Comparison of ENCODE assay signal across 8 mouse cellular contexts in genomic region chr8:120970346-120970745, GRCm38 (mm10).
A peak's percentile ranks its signal among the peaks of the same experiment; 100 is the strongest.
DNase-seq lines count a peak whose midpoint lies in the region; ATAC-seq and TF ChIP-seq lines count a peak whose summit lies in the region.

No protein-coding gene starts in this region.

- peak; percentile 55 for DNase-seq in gastrocnemius, postnatal 10 days
- no peak for DNase-seq in gastrocnemius, adult 18-20 months (ENCODE audit: low spot score)
- no peak for DNase-seq in midbrain, postnatal 0 days (ENCODE audit: low spot score)
- peak; percentile 57 to 74 for DNase-seq in kidney, postnatal 25 days
- peak; percentile 13 for DNase-seq in spleen, adult 12 weeks (ENCODE audit: low spot score)
- DNase-seq in adipocyte (ENCODE audit: low spot score), result no peak

- H3K9me3 ChIP-seq in midbrain, postnatal 0 days (ENCODE audit: low read length), result no peaks in the 10 kb centered on the region
- no peaks in the 10 kb centered on the region for H3K9me3 ChIP-seq in midbrain, embryonic 16.5 days (replicated peaks; ENCODE audit: control insufficient read depth, low read length, poor library complexity, severe bottlenecking)

- WGBS in midbrain, postnatal 0 days, result 40% methylated on average over 5 of the region's 5 CpGs
- WGBS in midbrain, embryonic 16.5 days, result 32% methylated on average over 5 of the region's 5 CpGs
- WGBS in bone marrow, adult 2 months, result 14% methylated on average over 5 of the region's 5 CpGs

- ATAC-seq in midbrain, postnatal 0 days (ENCODE audit: low FRiP score), result no peak
- no peak for ATAC-seq in midbrain, embryonic 16.5 days

- no peaks in the 10 kb centered on the region for H3K36me3 ChIP-seq in midbrain, postnatal 0 days (ENCODE audit: insufficient read depth, low read length)
- H3K36me3 ChIP-seq in midbrain, embryonic 16.5 days (ENCODE audit: control insufficient read depth, insufficient read depth, low read length), result no peaks in the 10 kb centered on the region

- no peak overlapping the region for H3K27ac ChIP-seq in midbrain, postnatal 0 days (ENCODE audit: low read depth, low read length)
- H3K27ac ChIP-seq in midbrain, embryonic 16.5 days (ENCODE audit: low read length), result no peak overlapping the region
- H3K27ac ChIP-seq in bone marrow, adult 2 months (ENCODE audit: control insufficient read depth, insufficient read depth, low read depth, low read length, poor library complexity), result no peak overlapping the region

- 0 out of 2 replicates have a peak, but pooled peaks cover 9% of the 10 kb centered on the region for H3K4me1 ChIP-seq in midbrain, postnatal 0 days (ENCODE audit: insufficient read depth, low read length)
- peaks cover 11% of the 10 kb centered on the region; the same call in 1 of the 2 replicates for H3K4me1 ChIP-seq in midbrain, embryonic 16.5 days (ENCODE audit: control insufficient read depth, insufficient read depth, low read length)
- H3K4me1 ChIP-seq in bone marrow, adult 2 months (ENCODE audit: control insufficient read depth, insufficient read depth, low read length), result no peaks in the 10 kb centered on the region

- TF ChIP-seq POLR2A in bone marrow, adult 2 months (IDR thresholded peaks at IDR 0.05; ENCODE audit: borderline replicate concordance, control insufficient read depth, low read depth, low read length), result no peak

- no peak overlapping the region for H3K4me2 ChIP-seq in midbrain, postnatal 0 days (ENCODE audit: low read depth, low read length, poor library complexity, severe bottlenecking)
- H3K4me2 ChIP-seq in midbrain, embryonic 16.5 days (ENCODE audit: low read length), result no peak overlapping the region

- peak; percentile 76 for TF ChIP-seq CTCF in midbrain, postnatal 0 days (IDR thresholded peaks at IDR 0.05)
- TF ChIP-seq CTCF in bone marrow, adult 2 months (IDR thresholded peaks at IDR 0.05; ENCODE audit: control insufficient read depth, insufficient read depth, low read length), result peak; percentile 56; the same call in 1 of the 2 replicates

- H3K9ac ChIP-seq in midbrain, postnatal 0 days (replicated peaks; ENCODE audit: low read length, poor library complexity, severe bottlenecking), result no peak overlapping the region
- H3K9ac ChIP-seq in midbrain, embryonic 16.5 days (ENCODE audit: low read depth, low read length), result no peak overlapping the region

- H3K4me3 ChIP-seq in midbrain, postnatal 0 days (ENCODE audit: low read depth, low read length), result no peak overlapping the region
- H3K4me3 ChIP-seq in midbrain, embryonic 16.5 days (ENCODE audit: low read depth, low read length), result no peak overlapping the region
- H3K4me3 ChIP-seq in bone marrow, adult 2 months (replicated peaks; ENCODE audit: control insufficient read depth, low read depth, low read length), result no peak overlapping the region

- H3K27me3 ChIP-seq in midbrain, postnatal 0 days (ENCODE audit: insufficient read depth, low read length), result peaks cover 26% of the 10 kb centered on the region
- H3K27me3 ChIP-seq in midbrain, embryonic 16.5 days (ENCODE audit: control insufficient read depth, insufficient read depth, low read depth, low read length), result peaks cover 24% of the 10 kb centered on the region

Comparison
In these comparisons a context has a peak if more than half of its experiments do, and no peak if none do; other contexts are left out.
1. DNase-seq: peak in gastrocnemius, postnatal 10 days (single experiment), kidney, postnatal 25 days (2 of 2) and spleen, adult 12 weeks (single experiment); none in gastrocnemius, adult 18-20 months (single experiment), midbrain, postnatal 0 days (single experiment) and adipocyte (single experiment).